Mouse (Mus musculus): ENCODE measurements around the gene Tmem8b.

Tmem8b gene

GRCm38 (mm10) chr4:43668782-43669427, at the start of gene Tmem8b, which contains the start of gene Fam221b:
Gene Tmem8b, plus strand, starts transcription at chr4:43668971.
Gene Fam221b, minus strand, starts transcription at chr4:43669145.
- peak; percentile 91 for DNase-seq

GRCm38 (mm10) chr4:43620146-43620778, 48.5 kb upstream of the Tmem8b start:
- DNase-seq: no peak

GRCm38 (mm10) chr4:43629106-43629817, 39.5 kb upstream of the Tmem8b start:
- no peak for DNase-seq

GRCm38 (mm10) chr4:43630030-43630581, 38.7 kb upstream of the Tmem8b start:
- peak; percentile 81 to 83 for DNase-seq

GRCm38 (mm10) chr4:43630671-43631045, 38.1 kb upstream of the Tmem8b start:
- no peak for DNase-seq

- DNase-seq: no peak
Observed at GRCm38 (mm10) chr4:43631046-43631955, 37.5 kb upstream of the Tmem8b start, which contains the start of gene Npr2. Gene Npr2, plus strand, starts transcription at chr4:43631935.

- DNase-seq: no peak
Observed at GRCm38 (mm10) chr4:43631956-43632920, 36.5 kb upstream of the Tmem8b start.

GRCm38 (mm10) chr4:43633296-43633695, 35.5 kb upstream of the Tmem8b start:
- no peak for DNase-seq

- DNase-seq: no peak
Observed at GRCm38 (mm10) chr4:43633736-43634135, 35.0 kb upstream of the Tmem8b start.

- no peak for DNase-seq
Observed at GRCm38 (mm10) chr4:43634621-43635374, 34.0 kb upstream of the Tmem8b start.

- no peak for DNase-seq
Observed at GRCm38 (mm10) chr4:43636751-43637150, 32.0 kb upstream of the Tmem8b start.

- DNase-seq: no peak
Observed at GRCm38 (mm10) chr4:43640076-43640475, 28.7 kb upstream of the Tmem8b start.

- no peak for DNase-seq
Observed at GRCm38 (mm10) chr4:43640491-43640890, 28.3 kb upstream of the Tmem8b start.

GRCm38 (mm10) chr4:43649783-43650182, 19.0 kb upstream of the Tmem8b start:
- peak; percentile 23 to 37 for DNase-seq

GRCm38 (mm10) chr4:43652726-43653125, 16.0 kb upstream of the Tmem8b start:
- no peak for DNase-seq

- DNase-seq: peak; percentile 35 to 36
Observed at GRCm38 (mm10) chr4:43653161-43654015, 15.4 kb upstream of the Tmem8b start, which contains the start of gene Spag8. Gene Spag8, minus strand, starts transcription at chr4:43653594.

- no peak for DNase-seq
Observed at GRCm38 (mm10) chr4:43655656-43656338, 13.0 kb upstream of the Tmem8b start.

GRCm38 (mm10) chr4:43656339-43657109, 12.2 kb upstream of the Tmem8b start, which contains the start of gene Hint2:
Gene Hint2, minus strand, starts transcription at chr4:43656466.
- DNase-seq: peak; percentile 93 to 95

Data from B cell, adult 2 months (primary cell).